Mouse (Mus musculus) pancreas, adult 10 weeks (tissue): Measurements from ENCODE around the gene Gm8764. TPM values are rescaled to one million over a fixed set of nuclear protein-coding genes. Genes with fewer than 3 reads are reported as not detected.

Source experiments
- polyA plus RNA-seq: library from polyadenylated mRNA; stranded (reverse); fragments of 350-450 nt; fragmentation: Illumina TruSeq; extraction: RNeasy Lipid Tissue Mini Kit (QIAGEN cat#74804); gene quantifications from one replicate; pipeline ENCODE4 v1.2.3, GENCODE M21; 2015; ENCODE audit warnings: low read depth, low replicate concordance; ENCODE audit not compliant: insufficient read depth

Gene Gm8764
- polyA plus RNA-seq = not detected

GRCm38 (mm10) chr10:104159706-104160105 is at the start of gene Gm8764:
Gm8764 (plus strand) TSS chr10:104160006.

GRCm38 (mm10) chr10:104142687-104143086 is 17.1 kb upstream of the Gm8764 start, which contains the start of gene Gm21293:
Gm21293 (plus strand) TSS chr10:104142987.

GRCm38 (mm10) chr10:104151197-104151596 is 8.6 kb upstream of the Gm8764 start, which contains the start of gene Gm6763:
Gm6763 (plus strand) TSS chr10:104151497.

GRCm38 (mm10) chr10:104168215-104168614 is 8.4 kb downstream of the Gm8764 start, which contains the start of gene Gm21304:
Gm21304 (plus strand) TSS chr10:104168515.

GRCm38 (mm10) chr10:104176724-104177123 is 16.9 kb downstream of the Gm8764 start, which contains the start of gene Gm21312:
Gm21312 (plus strand) TSS chr10:104177024.

GRCm38 (mm10) chr10:104185233-104185632 is 25.4 kb downstream of the Gm8764 start, which contains the start of gene Gm20765:
Gm20765 (plus strand) TSS chr10:104185533.

GRCm38 (mm10) chr10:104193742-104194141 is 33.9 kb downstream of the Gm8764 start, which contains the start of gene Gm4340:
Gm4340 (plus strand) TSS chr10:104194042.

Other genes starting within 250 kb of the Gm8764 start
- gene Gm21293, start 17.0 kb upstream of the Gm8764 start, polyA plus RNA-seq = not detected
- gene Gm6763, start 8.5 kb upstream of the Gm8764 start, polyA plus RNA-seq = not detected
- not detected for gene Gm21304, start 8.5 kb downstream of the Gm8764 start, polyA plus RNA-seq
- not detected for gene Gm21312, start 17.0 kb downstream of the Gm8764 start, polyA plus RNA-seq
- not detected for gene Gm20765, start 25.5 kb downstream of the Gm8764 start, polyA plus RNA-seq
- gene Gm4340, start 34.0 kb downstream of the Gm8764 start, polyA plus RNA-seq = not detected